Mouse (Mus musculus) CH12.LX (cell line): ENCODE measurements around the gene Trim23. TPM values are rescaled to one million over a fixed set of nuclear protein-coding genes. Genes with fewer than 3 reads are reported as not detected.

Experiments used
- DNase-seq: peaks from one replicate; pipeline ENCODE4 v3.0.0-alpha.2; 2013; ENCODE audit errors: extremely low read depth
- H3K27ac ChIP-seq: 2 replicates; pipeline ENCODE4 v1.5.1; 2012; ENCODE audit warnings: low read depth, mild to moderate bottlenecking, control low read depth, moderate library complexity; ENCODE audit not compliant: insufficient read depth
- H3K27me3 ChIP-seq: replicated peaks from 2 replicates; pipeline ENCODE3; 2012; ENCODE audit warnings: inconsistent platforms
- H3K36me3 ChIP-seq, 2 experiments: replicated peaks in 1 of 2; 2 replicates each; pipeline versions ENCODE3 to v1.6.1; 2012; ENCODE audit warnings: inconsistent platforms in 1 of 2, low read length in 1 of 2, mild to moderate bottlenecking in 1 of 2, mixed read lengths in 1 of 2, moderate library complexity in 1 of 2; ENCODE audit not compliant: control insufficient read depth in 1 of 2, insufficient read depth in 1 of 2
- H3K4me1 ChIP-seq, 2 experiments: 2 replicates each; pipeline ENCODE4 v1.6.1; 2012; ENCODE audit warnings: inconsistent platforms in 1 of 2, moderate library complexity in 1 of 2; ENCODE audit not compliant: insufficient read depth in 2 of 2, control insufficient read depth in 1 of 2
- H3K4me2 ChIP-seq: 2 replicates; pipeline ENCODE4 v1.6.1; 2012; ENCODE audit warnings: low read depth, mild to moderate bottlenecking, control low read depth; ENCODE audit not compliant: poor library complexity, insufficient read depth, severe bottlenecking
- H3K4me3 ChIP-seq, 3 experiments: fragments of 150-350 bp in 1 of 3; sonication (generic) in 1 of 3; replicated peaks in 1 of 3; 2 replicates each; pipeline versions ENCODE3 to v1.5.1; 2011 to 2012; ENCODE audit warnings: low read depth in 2 of 3, low read length in 2 of 3, mild to moderate bottlenecking in 2 of 3, moderate library complexity in 2 of 3, control low read depth in 1 of 3, improper control_type of control experiment in 1 of 3, inconsistent platforms in 1 of 3, mixed read lengths in 1 of 3; ENCODE audit not compliant: poor library complexity in 1 of 3
- H3K79me2 ChIP-seq: replicated peaks from 2 replicates; pipeline ENCODE4 v1.6.1; 2012; ENCODE audit warnings: mild to moderate bottlenecking, moderate library complexity; ENCODE audit not compliant: control insufficient read depth, poor library complexity, insufficient read depth, severe bottlenecking; ENCODE audit errors: extremely low read depth
- H3K9ac ChIP-seq: 2 replicates; pipeline ENCODE4 v1.6.1; 2012; ENCODE audit warnings: low read depth, mild to moderate bottlenecking, control low read depth, moderate library complexity; ENCODE audit not compliant: insufficient read depth
- H3K9me3 ChIP-seq: replicated peaks from 2 replicates; pipeline ENCODE3; 2012; ENCODE audit warnings: low read length, inconsistent platforms, mixed read lengths
- BHLHE40 ChIP-seq: IDR thresholded peaks from 2 replicates; pipeline ENCODE4 v1.6.1; 2011; ENCODE audit warnings: mild to moderate bottlenecking, low read depth, low read length, improper control_type of control experiment
- E2F4 ChIP-seq: IDR thresholded peaks from 2 replicates; pipeline ENCODE4 v1.6.1; 2011; ENCODE audit warnings: low read depth, low read length, improper control_type of control experiment; ENCODE audit not compliant: insufficient replicate concordance
- MAX ChIP-seq: IDR thresholded peaks from 2 replicates; pipeline ENCODE4 v1.6.1; 2011; ENCODE audit warnings: low read length, improper control_type of control experiment
- dilution Hi-C: fragments of 300-500 bp; cut with MboI; formaldehyde crosslinking; loops from 2 replicates; pipeline ENCODE4 v1.14.3; 2020; ENCODE audit warnings: low sequenced_read_pairs; ENCODE audit not compliant: extremely low pct_unique_long_range_greater_than_20kb, extremely low pct_ligation_motif_present
- in situ Hi-C: fragments of 300-500 bp; cut with MboI; formaldehyde crosslinking; loops from 3 replicates; pipeline ENCODE4 v1.14.3; 2019; ENCODE audit warnings: low sequenced_read_pairs, low pct_ligation_motif_present, low pct_unique_long_range_greater_than_20kb, mixed read lengths
- polyA plus RNA-seq: library from polyadenylated mRNA; unstranded; fragments of >175 nt; gene quantifications from 2 replicates; pipeline ENCODE4 v1.2.1, GENCODE M21; 2012; ENCODE audit warnings: low read depth; ENCODE audit not compliant: insufficient read length
- total RNA-seq, 2 experiments: library from RNA; depleted of rRNA; stranded (reverse); fragments of 300-350 nt in 1 of 2; fragments of >200 nt in 1 of 2; gene quantifications; 2 replicates each; pipeline ENCODE4 v1.2.3; 2012 to 2014

The Trim23 gene
- total and polyA plus RNA-seq, 3 experiments, result 10.3 to 20.4 (median 11.6) TPM

- H3K27ac ChIP-seq, result no peak overlapping the region
- peak; percentile 37 for DNase-seq
- no peaks in the 10 kb centered on the region for H3K9me3 ChIP-seq
- dilution Hi-C loops (no loop called here), in situ Hi-C loops (no loop called here)
- H3K4me1 ChIP-seq, result peaks cover 0 to 21% of the 10 kb centered on the region in 2 experiments; a peak in 2 of 4 replicates
- H3K4me3 ChIP-seq, result peak overlapping the region; percentile 64 to 86 (median 67)
- peak overlapping the region; percentile 61 for H3K4me2 ChIP-seq
- TF ChIP-seq E2F4, result no peak
- no peak for TF ChIP-seq BHLHE40
- TF ChIP-seq MAX, result peak; percentile 10; the same call in 1 of the 2 replicates
- TF ChIP-seq, all 38 proteins: peak for 1
- Histone ChIP-seq H3K79me2 (peaks cover 36% of the 10 kb centered on the region), H3K27me3 (no peaks in the 10 kb centered on the region), H3K36me3 (peaks cover 5 to 11% of the 10 kb centered on the region in 2 experiments), H3K9ac (peak overlapping the region; percentile 84)
Measured at GRCm38 (mm10) chr13:104229181-104229580, 50.6 kb downstream of the Trim23 start.

Other genes with a start within 250 kb of the Trim23 start
- 38.5 and 47.3 TPM in 2 replicates for gene Nln, start 69.2 kb upstream of the Trim23 start, total RNA-seq (2012; rRNA removed)
- 70.5 and 76.5 TPM in 2 replicates for gene Nln, start 69.2 kb upstream of the Trim23 start, total RNA-seq (2014; rRNA removed)
- gene Nln, start 69.2 kb upstream of the Trim23 start, polyA plus RNA-seq, result 51.2 and 55.2 TPM in 2 replicates
- 3.8 and 5.0 TPM in 2 replicates for gene Sgtb, start 69.1 kb upstream of the Trim23 start, total RNA-seq (2012; rRNA removed)
- 3.5 and 3.6 TPM in 2 replicates for gene Sgtb, start 69.1 kb upstream of the Trim23 start, total RNA-seq (2014; rRNA removed)
- gene Sgtb, start 69.1 kb upstream of the Trim23 start, polyA plus RNA-seq, result 3.1 and 3.5 TPM in 2 replicates
- gene Trappc13, start 328 bp upstream of the Trim23 start, total RNA-seq (2012; rRNA removed), result 30.2 and 35.1 TPM in 2 replicates
- gene Trappc13, start 328 bp upstream of the Trim23 start, total RNA-seq (2014; rRNA removed), result 61.9 and 65.5 TPM in 2 replicates
- 34.6 and 38.6 TPM in 2 replicates for gene Trappc13, start 328 bp upstream of the Trim23 start, polyA plus RNA-seq
- gene Cenpk, start 49.8 kb downstream of the Trim23 start, total RNA-seq (2012; rRNA removed), result 19.0 and 28.5 TPM in 2 replicates
- 111 and 113 TPM in 2 replicates for gene Cenpk, start 49.8 kb downstream of the Trim23 start, total RNA-seq (2014; rRNA removed)
- gene Cenpk, start 49.8 kb downstream of the Trim23 start, polyA plus RNA-seq, result 26.7 and 35.5 TPM in 2 replicates
- 14.8 and 15.6 TPM in 2 replicates for gene Ppwd1, start 50.0 kb downstream of the Trim23 start, total RNA-seq (2012; rRNA removed)
- 23.0 and 25.4 TPM in 2 replicates for gene Ppwd1, start 50.0 kb downstream of the Trim23 start, total RNA-seq (2014; rRNA removed)
- gene Ppwd1, start 50.0 kb downstream of the Trim23 start, polyA plus RNA-seq, result 20.7 and 22.6 TPM in 2 replicates
- 0.34 TPM in 2 replicates for gene Adamts6, start 109.0 kb downstream of the Trim23 start, total RNA-seq (2012; rRNA removed)
- gene Adamts6, start 109.0 kb downstream of the Trim23 start, total RNA-seq (2014; rRNA removed), result 0.72 and 1.3 TPM in 2 replicates
- gene Adamts6, start 109.0 kb downstream of the Trim23 start, polyA plus RNA-seq, result 1.00 and 1.1 TPM in 2 replicates